Mouse (Mus musculus) CH12F3 (cell line): ENCODE results near the gene Fgfr2.

ENCODE experiments used
- in situ Hi-C: fragments of 300-500 bp; cut with MboI; formaldehyde crosslinking; loops from 2 replicates; pipeline ENCODE4 v1.14.3; 2020; ENCODE audit warnings: low sequenced_read_pairs

The Fgfr2 gene

DNA sequence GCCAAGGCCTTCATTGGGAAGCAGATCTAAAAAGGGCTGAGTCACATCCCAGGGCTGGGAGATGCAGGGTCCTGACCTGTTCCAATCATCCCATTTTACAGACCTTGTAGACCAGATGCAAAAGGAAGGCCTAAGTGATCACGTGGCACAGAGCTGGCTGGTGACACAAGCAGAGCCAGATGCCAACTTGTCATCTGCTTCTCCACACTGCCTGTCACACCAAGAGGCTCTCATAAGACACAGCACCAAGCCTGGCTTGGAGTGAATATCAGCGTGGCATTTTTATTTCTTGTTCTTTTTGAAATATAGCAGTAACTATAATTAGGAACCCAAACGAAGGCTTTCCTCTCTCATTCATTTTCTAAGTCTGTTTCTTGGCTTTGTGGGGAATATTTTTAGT lies 858.4 kb downstream of the Fgfr2 start:
- in situ Hi-C loops: no loop called here

DNA sequence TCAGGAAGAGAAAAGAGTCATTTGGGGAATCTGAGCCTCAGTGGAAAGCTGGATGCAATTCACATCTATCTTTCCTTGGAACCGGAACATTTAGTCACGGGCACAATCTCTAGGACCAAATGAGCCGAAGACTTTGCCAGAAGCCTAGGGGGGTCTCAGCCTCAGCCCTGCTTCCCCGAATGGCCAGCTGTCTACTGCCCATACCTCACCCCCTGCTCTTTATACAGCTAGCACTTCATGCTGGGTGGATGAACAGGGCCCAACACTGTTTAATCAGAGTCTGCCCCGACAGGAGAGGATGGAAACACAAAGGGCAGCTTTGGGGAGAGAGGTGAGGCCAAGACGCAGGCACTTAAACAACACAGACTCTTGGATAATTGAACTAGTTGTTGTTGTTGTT lies 860.0 kb downstream of the Fgfr2 start:
- in situ Hi-C loops: no loop called here

DNA sequence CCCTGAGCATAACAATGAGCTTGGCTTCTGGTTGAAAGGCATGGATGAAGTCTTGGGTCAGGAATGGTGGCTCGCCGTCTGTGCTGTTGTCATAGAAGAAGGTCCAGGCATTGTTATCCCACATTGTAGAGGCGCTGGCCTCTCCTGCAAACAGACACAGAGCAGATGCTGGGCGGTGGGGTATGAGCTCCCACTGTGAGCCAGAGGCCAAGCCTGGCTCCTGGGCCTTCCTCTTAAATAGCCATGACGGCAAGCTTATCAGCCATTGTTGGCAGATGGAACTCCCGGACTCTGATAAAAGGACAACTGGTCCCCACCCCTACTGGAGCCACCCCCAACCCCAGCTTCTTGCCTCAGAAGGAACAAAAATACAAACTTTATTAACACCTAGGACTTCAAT lies 860.5 kb downstream of the Fgfr2 start:
- in situ Hi-C loops: no loop called here

DNA sequence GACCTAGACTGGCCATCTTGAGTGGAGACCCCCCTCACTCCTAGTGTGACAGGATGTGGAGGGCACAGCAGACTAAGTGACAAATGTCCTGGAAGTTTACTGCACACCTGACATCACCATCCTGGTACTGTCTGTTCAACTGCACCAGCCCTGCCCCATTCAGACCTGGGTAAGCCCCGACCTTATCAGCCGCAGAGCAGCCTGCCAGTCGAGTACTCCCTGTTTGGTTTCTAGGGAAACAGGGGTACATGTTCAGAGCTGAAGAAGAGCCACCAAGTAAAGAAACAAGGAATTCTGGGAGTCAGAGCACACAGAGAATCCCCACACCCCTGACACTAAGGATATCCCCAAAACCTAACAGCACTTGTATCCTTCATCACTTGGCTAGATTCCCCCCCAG lies 861.3 kb downstream of the Fgfr2 start:
- in situ Hi-C loops: no loop called here

DNA sequence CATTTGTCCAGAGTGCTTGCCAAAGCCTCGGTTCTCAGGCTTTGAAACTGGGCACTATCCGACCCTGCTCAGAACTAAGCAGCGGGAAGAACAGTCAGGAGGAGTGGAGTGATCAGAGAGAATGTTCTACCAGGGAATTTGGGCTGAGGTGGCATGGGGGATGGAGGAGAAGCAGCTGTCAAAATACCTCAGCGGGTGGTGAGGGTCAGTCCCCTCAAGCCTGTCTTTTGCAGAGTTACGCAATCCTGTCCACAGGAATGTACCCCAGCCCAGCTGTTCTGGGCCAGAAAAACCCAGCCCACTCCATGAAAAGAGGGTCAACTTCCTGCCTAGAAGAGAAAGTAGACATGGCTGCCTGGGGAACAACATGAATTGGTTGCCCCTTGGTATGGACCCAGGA lies 862.5 kb downstream of the Fgfr2 start:
- in situ Hi-C loops: no loop called here

DNA sequence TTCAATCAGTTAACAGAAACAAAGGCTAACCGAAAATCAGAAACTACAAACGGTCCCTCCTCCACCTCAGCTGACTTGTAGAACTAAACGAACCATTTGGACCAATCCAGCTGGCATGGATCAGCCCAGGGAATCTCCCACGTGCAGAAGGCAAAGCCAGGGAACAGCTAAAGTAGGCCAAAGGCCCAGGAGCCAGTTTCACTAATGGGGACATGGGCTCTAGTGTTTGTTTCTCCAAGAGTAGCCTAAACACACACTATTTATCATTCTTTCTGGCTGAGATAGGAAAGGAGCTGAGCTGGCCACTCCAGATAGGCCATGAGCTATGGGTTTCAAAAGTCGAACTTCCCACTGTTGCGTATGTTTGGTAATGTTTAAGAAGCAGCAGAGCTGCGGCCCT lies 864.3 kb downstream of the Fgfr2 start:
- in situ Hi-C loops: no loop called here

DNA sequence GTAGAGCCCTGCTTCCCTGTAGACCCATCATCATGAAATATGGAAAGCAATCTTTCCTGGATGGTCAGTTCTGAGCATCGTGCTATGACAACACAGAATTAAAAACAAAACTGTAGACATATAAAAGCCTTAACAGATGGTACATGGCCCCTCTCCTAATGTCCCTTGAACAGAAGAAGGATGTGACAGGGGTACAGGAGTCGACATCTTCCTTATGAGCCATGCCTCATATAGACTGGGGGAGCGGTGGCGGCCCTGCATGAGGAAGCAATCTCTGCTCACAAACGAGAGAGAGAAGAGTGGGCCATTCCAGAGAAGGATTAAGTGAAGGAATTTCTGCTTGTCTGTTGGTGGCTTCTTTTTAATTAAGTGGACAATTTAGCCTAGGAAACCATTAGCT lies 864.9 kb downstream of the Fgfr2 start:
- in situ Hi-C loops: no loop called here

DNA sequence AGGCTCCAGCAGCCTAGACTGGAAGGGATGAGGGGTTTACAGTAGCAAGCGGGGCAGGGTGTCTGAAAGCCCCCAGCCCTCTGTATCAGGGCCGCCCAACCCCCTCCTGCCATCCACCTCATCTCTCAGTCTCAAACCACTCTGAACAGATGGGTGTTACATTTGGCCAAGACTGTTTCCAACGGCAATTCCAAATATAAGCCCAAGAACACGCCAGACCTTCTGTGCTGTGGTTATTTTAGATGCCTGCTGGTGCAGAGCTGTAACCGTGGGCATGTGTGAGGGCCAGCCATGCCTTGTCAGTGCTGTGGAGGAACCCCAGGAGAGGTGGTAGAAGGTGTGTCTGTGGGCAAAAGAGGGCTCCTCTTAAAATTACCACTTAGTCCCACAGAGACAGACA lies 869.6 kb downstream of the Fgfr2 start:
- in situ Hi-C loops: no loop called here

DNA sequence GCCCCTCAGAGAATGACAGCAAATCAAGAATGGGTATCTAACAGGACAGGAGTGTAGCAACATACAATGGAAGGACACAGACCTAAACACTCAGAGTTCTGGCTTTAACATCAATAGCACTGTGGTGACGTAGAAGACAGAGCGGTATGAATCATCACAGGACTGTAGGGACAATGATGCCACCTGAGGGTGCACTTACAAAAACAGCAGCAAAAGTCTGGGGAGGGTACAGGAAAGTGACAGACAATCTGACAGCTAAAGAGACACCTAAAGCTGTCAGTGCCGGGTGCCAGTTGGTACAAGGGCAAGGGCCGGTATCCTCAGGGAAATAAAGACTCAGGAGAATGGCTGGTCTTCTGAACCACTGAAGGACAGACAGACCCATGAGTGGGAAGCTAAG lies 870.1 kb downstream of the Fgfr2 start:
- in situ Hi-C loops: no loop called here

DNA sequence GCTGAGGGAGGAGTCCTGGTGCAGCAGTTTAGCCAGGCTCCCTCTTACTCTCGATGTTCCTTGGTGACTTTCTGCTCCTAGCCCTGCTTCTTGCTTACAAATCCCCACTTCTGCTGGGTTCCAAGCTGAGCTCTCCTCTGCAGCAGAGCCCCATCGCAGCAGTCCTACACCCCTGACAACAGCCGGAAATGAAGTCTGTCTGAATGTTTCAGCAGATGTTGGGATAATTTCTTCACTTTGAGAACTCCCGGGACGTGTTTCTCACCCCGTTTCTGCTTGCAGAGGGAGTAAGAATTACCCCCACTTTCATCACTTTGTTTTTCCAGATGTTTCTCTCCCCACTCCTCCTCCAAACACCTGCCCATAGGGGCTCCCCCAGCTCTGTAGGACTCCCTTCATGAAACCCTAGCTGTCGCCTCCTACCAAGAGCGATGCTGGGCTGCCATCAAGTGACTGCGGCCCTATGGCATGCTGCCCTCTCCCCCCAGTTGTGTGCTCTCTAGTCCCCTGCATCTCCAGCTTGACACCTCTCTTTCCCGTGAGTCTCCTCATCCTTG lies 873.5 kb downstream of the Fgfr2 start:
- in situ Hi-C loops: no loop called here

DNA sequence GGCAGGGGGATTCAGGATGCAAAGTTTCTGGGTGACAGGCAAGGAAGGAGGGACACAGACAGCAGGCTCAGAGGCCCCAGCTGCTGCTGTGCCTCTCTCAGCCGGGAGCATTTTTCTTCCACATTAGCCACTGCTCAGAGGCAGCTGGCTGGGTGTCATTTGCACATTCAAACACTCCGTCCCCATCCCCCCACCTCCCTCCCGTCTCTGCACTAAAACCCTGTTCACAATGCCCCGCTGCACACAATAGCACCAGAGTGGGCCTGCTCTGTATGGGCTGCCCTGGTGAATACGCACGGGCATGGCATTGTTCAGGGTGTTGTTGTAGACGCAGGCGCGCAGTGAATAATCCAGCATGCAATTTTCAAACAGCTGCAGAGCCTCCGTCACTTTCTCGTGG lies 875.6 kb downstream of the Fgfr2 start:
- in situ Hi-C loops: no loop called here

DNA sequence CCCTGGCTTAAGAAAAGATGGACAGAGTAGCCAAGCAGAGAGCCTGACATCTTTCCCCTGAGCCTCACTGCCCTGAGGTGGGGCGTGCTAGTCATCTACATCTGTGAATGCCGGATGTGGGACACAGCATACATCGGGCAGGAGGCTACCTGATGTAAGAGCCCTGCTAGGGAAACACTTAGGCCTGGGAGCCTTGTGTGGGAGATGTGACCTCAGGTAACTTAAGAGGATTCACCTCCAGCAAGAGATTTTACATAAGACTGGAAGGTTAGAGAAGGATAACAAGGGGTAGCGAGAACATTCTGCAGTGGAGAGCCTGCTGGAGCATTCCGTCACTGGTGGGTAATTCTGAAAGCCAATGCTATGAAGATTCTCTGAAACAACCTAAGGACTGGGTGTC lies 876.1 kb downstream of the Fgfr2 start:
- in situ Hi-C loops: no loop called here

DNA sequence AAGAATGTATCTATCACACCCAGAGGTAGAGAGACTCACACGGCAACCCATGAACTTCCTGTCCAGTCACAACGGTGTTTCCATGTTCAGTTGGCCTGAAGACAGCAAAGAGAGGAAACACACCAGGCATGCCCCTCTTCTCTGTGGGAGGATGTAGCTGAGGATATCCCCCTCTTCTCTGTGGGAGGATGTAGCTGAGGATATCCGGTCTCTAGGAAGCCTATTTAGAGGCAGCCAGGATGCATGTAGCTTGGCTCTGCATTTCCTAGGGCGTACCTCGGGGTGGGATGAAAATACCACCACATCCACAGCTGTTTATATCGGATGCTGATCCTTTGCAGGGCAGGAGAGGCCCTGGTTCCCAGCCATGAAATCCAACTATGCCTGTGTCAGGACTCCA lies 877.4 kb downstream of the Fgfr2 start:
- in situ Hi-C loops: no loop called here

DNA sequence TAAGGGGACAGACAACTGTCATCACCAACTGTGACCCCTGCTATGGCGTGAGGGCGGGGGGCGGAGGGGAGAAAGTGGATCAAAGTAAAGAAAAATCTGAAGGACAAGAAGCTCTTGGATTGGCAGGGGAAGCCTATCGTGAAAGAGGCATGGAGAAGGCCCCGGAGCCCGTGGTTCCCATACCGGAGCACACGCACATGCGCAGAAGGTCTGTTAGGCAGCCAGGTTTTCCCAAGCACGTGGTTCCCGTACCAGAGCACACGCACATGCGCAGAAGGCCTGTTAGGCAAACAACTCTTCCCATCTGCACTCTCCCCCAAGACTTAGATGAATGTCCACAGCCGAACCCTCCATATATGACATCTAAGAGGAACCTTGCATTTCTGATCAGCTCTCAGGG lies 878.5 kb downstream of the Fgfr2 start:
- in situ Hi-C loops: no loop called here

DNA sequence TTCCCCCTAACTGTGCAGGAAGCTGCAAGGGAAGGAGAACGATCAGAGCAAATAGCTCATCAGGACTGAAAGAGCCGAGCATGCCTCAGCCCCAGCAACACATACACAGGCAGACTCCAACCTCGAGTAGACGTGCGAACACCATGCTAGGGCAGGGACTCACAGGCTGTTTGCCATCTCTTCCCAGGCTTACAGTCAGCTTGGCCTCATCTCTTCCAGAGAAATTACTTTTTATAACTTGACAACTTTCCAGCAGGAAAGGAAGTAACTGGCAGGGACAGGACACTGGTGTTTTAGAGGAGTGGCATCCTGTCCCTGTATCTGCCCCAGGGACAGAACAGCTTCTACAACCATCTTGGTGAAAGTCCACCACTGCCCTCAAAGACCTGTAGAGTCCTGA lies 879.9 kb downstream of the Fgfr2 start:
- in situ Hi-C loops: no loop called here

DNA sequence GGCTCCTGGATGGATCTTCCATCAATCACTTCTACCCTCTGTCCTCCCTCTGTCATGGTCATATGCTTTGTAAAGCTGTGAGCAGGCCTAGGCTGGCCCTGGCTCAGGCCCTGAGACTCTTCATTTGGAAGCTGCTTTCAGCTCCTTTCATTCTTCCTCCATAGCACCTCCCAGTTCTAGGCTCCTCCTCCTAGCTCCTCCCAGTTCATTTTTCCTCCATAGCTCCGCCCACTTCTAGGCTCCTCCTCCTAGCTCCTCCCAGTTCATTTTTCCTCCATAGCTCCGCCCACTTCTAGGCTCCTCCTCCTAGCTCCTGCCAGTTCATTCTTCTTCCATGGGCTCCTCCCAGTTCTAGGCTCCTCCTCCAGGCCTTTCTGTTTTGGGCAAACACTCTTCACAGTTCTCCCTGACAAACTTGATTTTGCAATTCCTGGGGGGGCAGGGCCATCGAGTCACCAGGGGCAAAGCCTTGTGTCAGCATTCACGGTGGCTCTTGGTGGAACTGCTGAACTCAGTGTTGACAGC lies 880.5 kb downstream of the Fgfr2 start:
- in situ Hi-C loops: no loop called here

DNA sequence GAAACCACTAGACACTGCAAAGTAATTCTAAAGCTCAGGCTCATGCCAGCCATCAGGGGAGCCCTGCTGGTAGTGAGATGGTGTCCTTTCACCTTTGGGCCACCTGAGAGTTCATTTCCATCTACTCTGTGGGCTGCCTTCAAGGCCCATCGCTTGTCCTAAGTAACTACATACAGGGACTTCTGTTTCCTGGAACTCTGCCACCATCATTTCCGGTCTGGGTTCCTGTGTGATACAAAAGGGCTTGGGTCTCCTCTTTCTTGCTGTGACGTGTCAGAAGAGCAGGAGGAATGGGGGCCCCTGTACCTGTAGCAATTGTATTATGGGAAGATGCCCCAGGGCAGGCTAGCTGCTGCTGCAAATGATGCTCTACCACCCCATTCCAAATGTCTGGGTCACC lies 884.2 kb downstream of the Fgfr2 start:
- in situ Hi-C loops: no loop called here

DNA sequence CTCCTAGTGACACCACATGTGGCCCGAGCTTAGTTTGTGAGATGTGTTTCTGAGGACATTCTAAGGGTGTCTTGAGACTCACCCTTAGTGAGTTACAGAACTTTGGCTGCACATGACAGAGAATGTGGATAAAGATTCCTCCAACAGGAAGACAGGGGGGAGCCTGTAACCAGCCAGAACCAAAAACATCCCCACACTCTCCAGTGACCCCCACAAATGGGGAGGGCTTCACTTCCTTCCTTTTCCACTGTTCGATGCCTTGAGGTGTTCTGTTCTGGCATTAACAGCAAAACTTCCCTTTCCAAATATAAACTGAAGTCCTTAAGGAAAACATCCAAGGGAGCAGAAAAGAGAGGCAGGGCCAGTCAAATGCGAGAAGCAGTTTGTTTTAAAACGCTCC lies 886.0 kb downstream of the Fgfr2 start:
- in situ Hi-C loops: no loop called here

DNA sequence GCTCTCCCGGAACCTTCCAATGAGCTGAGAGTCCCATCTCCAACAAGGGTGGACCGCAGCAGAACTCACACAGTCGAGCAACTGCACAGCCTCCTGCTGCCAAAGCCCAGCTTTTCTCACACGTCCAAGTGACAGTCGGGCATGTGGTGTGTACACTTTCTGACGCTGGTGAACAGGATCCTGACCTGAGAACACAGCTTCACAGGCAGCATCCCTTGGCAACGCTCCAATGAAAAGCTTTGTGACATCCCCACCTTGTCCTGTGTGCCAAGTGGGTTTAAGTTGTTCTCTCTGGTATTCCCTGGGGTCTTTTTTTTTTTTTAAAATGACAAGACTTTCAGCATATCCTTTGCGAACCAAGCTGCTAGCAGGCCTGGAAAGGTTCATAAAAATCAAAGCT lies 886.4 kb downstream of the Fgfr2 start:
- in situ Hi-C loops: no loop called here

DNA sequence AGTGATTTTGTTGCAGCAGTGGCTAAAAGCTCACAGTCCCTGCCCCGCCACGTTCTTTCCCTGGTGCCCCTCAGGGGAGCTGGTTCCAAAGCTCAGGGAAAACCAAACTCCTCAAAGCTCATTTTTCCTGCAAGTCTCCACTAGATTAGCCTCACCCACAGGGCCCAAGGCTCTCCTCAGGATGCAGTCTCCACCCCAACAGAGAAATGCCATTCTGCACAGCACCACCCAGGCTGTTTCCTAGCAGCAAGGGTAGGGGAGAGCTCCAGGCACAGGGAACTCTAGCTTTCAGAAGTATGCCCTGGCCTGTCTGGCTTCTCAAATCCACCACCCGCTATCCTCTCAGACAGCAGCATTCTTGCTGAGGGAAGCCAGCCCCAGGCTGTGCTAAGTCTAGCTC lies 888.9 kb downstream of the Fgfr2 start:
- in situ Hi-C loops: no loop called here

DNA sequence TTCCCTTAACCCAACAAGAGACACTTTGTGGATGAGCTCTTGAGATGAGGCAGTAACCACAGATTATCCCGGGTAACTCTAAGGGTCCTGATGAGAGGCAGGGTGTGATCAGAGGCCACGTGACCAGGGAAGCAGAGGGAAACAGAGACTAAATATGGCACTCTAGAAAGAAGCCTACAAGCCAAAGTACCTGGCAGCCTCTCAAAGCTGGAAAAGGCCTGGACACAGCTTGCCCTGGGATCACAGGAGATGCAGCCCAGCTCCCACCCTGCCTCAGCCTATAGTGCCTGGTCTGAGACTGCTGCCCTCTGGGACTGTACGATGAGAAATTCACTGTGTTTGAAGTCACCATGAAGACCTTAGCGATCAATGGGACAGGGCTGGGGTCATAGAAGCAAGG lies 889.4 kb downstream of the Fgfr2 start:
- in situ Hi-C loops: no loop called here

DNA sequence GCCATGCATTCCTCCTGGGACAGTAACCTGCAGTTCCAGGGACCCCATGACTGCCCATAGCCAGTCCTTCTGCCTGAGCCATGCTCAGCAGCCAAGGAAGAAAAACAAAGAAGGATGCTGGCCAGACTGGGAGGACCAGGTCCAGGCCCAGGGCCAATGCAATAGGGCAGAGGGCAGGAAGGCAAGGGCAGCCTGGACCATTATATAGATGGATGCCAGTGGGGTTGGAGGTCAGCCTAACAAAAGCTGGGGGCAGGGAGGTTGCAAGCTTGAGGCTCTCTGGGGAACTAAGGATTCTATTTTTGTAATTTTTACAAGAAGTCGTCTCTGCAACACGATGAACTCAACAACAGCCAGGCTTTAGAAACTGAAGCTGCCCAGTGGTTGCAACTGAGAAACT lies 890.2 kb downstream of the Fgfr2 start:
- in situ Hi-C loops: no loop called here

DNA sequence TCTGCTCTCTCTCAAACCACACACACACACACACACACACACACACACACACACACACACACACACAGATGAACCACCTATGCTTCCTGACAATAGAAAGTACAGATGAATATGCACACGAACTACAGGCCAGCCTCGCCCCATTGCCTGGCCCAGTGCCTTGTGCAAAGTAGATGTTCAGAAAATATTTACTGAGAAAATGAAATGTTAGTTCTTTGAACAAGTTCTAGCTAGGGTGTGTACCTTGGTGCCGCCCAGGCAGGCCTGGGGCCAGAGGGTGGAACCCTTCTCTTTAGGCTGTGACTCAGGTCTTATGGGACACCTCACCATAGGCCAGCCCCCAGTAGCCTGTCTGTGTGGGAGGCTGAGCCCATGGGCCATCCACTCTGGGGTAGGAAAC lies 891.7 kb downstream of the Fgfr2 start:
- in situ Hi-C loops: no loop called here

DNA sequence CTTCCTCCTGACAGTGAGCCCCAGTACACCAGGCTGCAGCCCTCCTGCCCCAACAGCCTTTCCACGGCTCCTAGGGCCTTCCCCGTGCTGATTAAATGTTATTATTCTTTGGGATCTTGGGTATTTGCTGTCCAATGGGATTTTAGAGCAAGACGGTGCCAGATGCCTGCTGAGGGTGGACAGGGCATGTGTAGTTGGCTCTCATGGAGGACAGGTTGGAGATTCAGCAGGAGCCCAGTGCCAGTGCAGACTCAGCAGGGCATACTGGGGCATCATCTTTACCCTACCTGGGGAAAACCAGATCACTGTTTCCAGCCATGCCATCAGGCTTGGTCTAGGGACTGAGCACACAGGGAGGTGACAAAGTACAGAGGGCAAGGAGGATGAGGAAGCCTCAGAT lies 892.2 kb downstream of the Fgfr2 start:
- in situ Hi-C loops: no loop called here
